Mouse (Mus musculus): ENCODE results near the gene Amfr. TPM values are rescaled to one million over a fixed set of nuclear protein-coding genes. Genes with fewer than 3 reads are reported as not detected.

The Amfr gene
- total RNA-seq (2015; ENCODE audit: low replicate concordance) (14.2 and 30.7 TPM in 2 replicates), total RNA-seq (2017; ENCODE audit: low replicate concordance) (46.3 and 50.1 TPM in 2 replicates)

- peak; percentile 82 for ATAC-seq (replicated peaks; ENCODE audit: low FRiP score, poor library complexity, severe bottlenecking)
Measured at GRCm38 (mm10) chr8:94012013-94012951, at the start of gene Amfr. TSS of gene Amfr (minus strand) at chr8:94012842.

- peak; percentile 85 for ATAC-seq (replicated peaks; ENCODE audit: low FRiP score, poor library complexity, severe bottlenecking)
Measured at GRCm38 (mm10) chr8:94057157-94057854, 44.7 kb upstream of the Amfr start.

GRCm38 (mm10) chr8:94052696-94053095 lies 40.1 kb upstream of the Amfr start:
- no peak for ATAC-seq (replicated peaks; ENCODE audit: low FRiP score, poor library complexity, severe bottlenecking)

- no peak for ATAC-seq (replicated peaks; ENCODE audit: low FRiP score, poor library complexity, severe bottlenecking)
Measured at GRCm38 (mm10) chr8:94047845-94048244, 35.2 kb upstream of the Amfr start.

GRCm38 (mm10) chr8:94037806-94038205 lies 25.2 kb upstream of the Amfr start:
- no peak for ATAC-seq (replicated peaks; ENCODE audit: low FRiP score, poor library complexity, severe bottlenecking)

GRCm38 (mm10) chr8:94036944-94037524 lies 24.4 kb upstream of the Amfr start, which contains the start of the genes Nudt21 and Ogfod1:
TSS of gene Nudt21 (minus strand) at chr8:94037031.
TSS of gene Ogfod1 (plus strand) at chr8:94037198.
- peak; percentile 97 for ATAC-seq (replicated peaks; ENCODE audit: low FRiP score, poor library complexity, severe bottlenecking)

- peak; percentile 62 for ATAC-seq (replicated peaks; ENCODE audit: low FRiP score, poor library complexity, severe bottlenecking)
Measured at GRCm38 (mm10) chr8:94036541-94036940, 23.9 kb upstream of the Amfr start.

- ATAC-seq (replicated peaks; ENCODE audit: low FRiP score, poor library complexity, severe bottlenecking) = no peak
Measured at GRCm38 (mm10) chr8:94035200-94035599, 22.6 kb upstream of the Amfr start.

- ATAC-seq (replicated peaks; ENCODE audit: low FRiP score, poor library complexity, severe bottlenecking) = no peak
Measured at GRCm38 (mm10) chr8:94033601-94034000, 21.0 kb upstream of the Amfr start.

- no peak for ATAC-seq (replicated peaks; ENCODE audit: low FRiP score, poor library complexity, severe bottlenecking)
Measured at GRCm38 (mm10) chr8:94029701-94030100, 17.1 kb upstream of the Amfr start.

- no peak for ATAC-seq (replicated peaks; ENCODE audit: low FRiP score, poor library complexity, severe bottlenecking)
Measured at GRCm38 (mm10) chr8:94023916-94024315, 11.3 kb upstream of the Amfr start.

- no peak for ATAC-seq (replicated peaks; ENCODE audit: low FRiP score, poor library complexity, severe bottlenecking)
Measured at GRCm38 (mm10) chr8:94013026-94013612, 477 bp upstream of the Amfr start.

- ATAC-seq (replicated peaks; ENCODE audit: low FRiP score, poor library complexity, severe bottlenecking) = peak; percentile 56
Measured at GRCm38 (mm10) chr8:94011076-94012012, 1.3 kb downstream of the Amfr start.

- no peak for ATAC-seq (replicated peaks; ENCODE audit: low FRiP score, poor library complexity, severe bottlenecking)
Measured at GRCm38 (mm10) chr8:94010101-94010705, 2.4 kb downstream of the Amfr start.

- ATAC-seq (replicated peaks; ENCODE audit: low FRiP score, poor library complexity, severe bottlenecking) = no peak
Measured at GRCm38 (mm10) chr8:94009243-94009845, 3.3 kb downstream of the Amfr start.

GRCm38 (mm10) chr8:94004139-94004538 lies 8.5 kb downstream of the Amfr start:
- ATAC-seq (replicated peaks; ENCODE audit: low FRiP score, poor library complexity, severe bottlenecking) = no peak

GRCm38 (mm10) chr8:93998961-93999360 lies 13.7 kb downstream of the Amfr start:
- no peak for ATAC-seq (replicated peaks; ENCODE audit: low FRiP score, poor library complexity, severe bottlenecking)

GRCm38 (mm10) chr8:93989739-93990138 lies 22.9 kb downstream of the Amfr start:
- ATAC-seq (replicated peaks; ENCODE audit: low FRiP score, poor library complexity, severe bottlenecking) = no peak

Data from erythroblast, adult 5-6 weeks (primary cell).